Mouse (Mus musculus) heart, embryonic 16.5 days (tissue): ENCODE data around the gene Rorc. TPM values are rescaled to one million over a fixed set of nuclear protein-coding genes. Genes with fewer than 3 reads are reported as not detected.

Source experiments
- ATAC-seq: fragments of 200-750 bp; cut with Nextera tagmentation; replicated peaks from 2 replicates; pipeline ENCODE4 v1.8.0; 2017; ENCODE audit warnings: moderate number of reproducible peaks; ENCODE audit not compliant: insufficient read depth, low FRiP score; ENCODE audit errors: extremely low read depth
- H3K27ac ChIP-seq: fragments of 300-500 bp; sonication (generic); 2 replicates; pipeline ENCODE4 v1.5.1; 2014; ENCODE audit warnings: mild to moderate bottlenecking, low read length, control low read depth, moderate library complexity
- H3K27me3 ChIP-seq: fragments of 300-500 bp; sonication (generic); 2 replicates; pipeline ENCODE4 v1.6.1; 2014; ENCODE audit warnings: low read length, mixed read lengths; ENCODE audit not compliant: control insufficient read depth, insufficient read depth
- H3K36me3 ChIP-seq: fragments of 300-500 bp; sonication (generic); 2 replicates; pipeline ENCODE4 v1.6.1; 2014; ENCODE audit not compliant: control insufficient read depth, insufficient read depth
- H3K4me1 ChIP-seq: fragments of 300-500 bp; sonication (generic); 2 replicates; pipeline ENCODE4 v1.6.1; 2014; ENCODE audit warnings: low read length, mixed read lengths; ENCODE audit not compliant: control insufficient read depth, insufficient read depth
- H3K4me2 ChIP-seq: fragments of 300-500 bp; sonication (generic); 2 replicates; pipeline ENCODE4 v1.6.1; 2014; ENCODE audit warnings: low read depth, mild to moderate bottlenecking, control low read depth, low read length
- H3K4me3 ChIP-seq: fragments of 300-500 bp; sonication (generic); 2 replicates; pipeline ENCODE4 v1.5.1; 2014; ENCODE audit warnings: mild to moderate bottlenecking, control low read depth, low read length
- H3K9ac ChIP-seq: fragments of 300-500 bp; sonication (generic); 2 replicates; pipeline ENCODE4 v1.6.1; 2014; ENCODE audit warnings: low read length, control low read depth
- H3K9me3 ChIP-seq: fragments of 300-500 bp; sonication (generic); replicated peaks from 2 replicates; pipeline ENCODE4 v1.6.1; 2016; ENCODE audit warnings: low read length; ENCODE audit not compliant: control insufficient read depth
- WGBS: fragments of 180-500 bp; shearing (Covaris S2); extraction: QIAGEN DNeasy Blood & Tissue Kit; methylation state at CpG from one replicate; pipeline ENCODE4 v1.1.7; 2014; 5-methylcytosine and 5-hydroxymethylcytosine counted together
- polyA plus RNA-seq: library from polyadenylated mRNA; unstranded; fragments of >200 nt; fragmentation: Nextera tagmentation; extraction: Ambion mirVana; gene quantifications from 2 replicates; pipeline ENCODE4 v1.2.1, GENCODE M21; 2015

Gene Rorc
- polyA plus RNA-seq, 1 experiment from 2014 or later, result 15.1 TPM

GRCm38 (mm10) chr3:94398217-94398616 lies 25.6 kb downstream of the Rorc start, which contains the start of gene Lingo4:
Lingo4 (plus strand) TSS chr3:94398517.
- peak within 1 kb of the TSS; percentile 45 for H3K9ac ChIP-seq

GRCm38 (mm10) chr3:94398943-94399481 lies 26.4 kb downstream of the Rorc start:
- 2% methylated on average over 20 of the region's 20 CpGs for WGBS
- H3K9ac ChIP-seq, result peak overlapping the region; percentile 45
- H3K27me3 ChIP-seq, result peaks cover 45% of the 10 kb centered on the region
- ATAC-seq, result no peak
- H3K36me3 ChIP-seq, result no peaks in the 10 kb centered on the region
- peaks cover 2% of the 10 kb centered on the region; the same call in 1 of the 2 replicates for H3K4me1 ChIP-seq
- H3K9me3 ChIP-seq, result no peaks in the 10 kb centered on the region
- H3K4me3 ChIP-seq, result peak overlapping the region; percentile 41
- peak overlapping the region; percentile 66 for H3K4me2 ChIP-seq
- H3K27ac ChIP-seq, result no peak overlapping the region

More at GRCm38 (mm10) chr3:94398217-94398616, 25.6 kb downstream of the Rorc start, which contains the start of gene Lingo4:
- Histone ChIP-seq H3K9me3 (no peaks in the 10 kb centered on the region), H3K27ac (no peak within 1 kb of the TSS), H3K36me3 (no peaks in the 10 kb centered on the region), H3K4me2 (peak within 1 kb of the TSS; percentile 66), H3K4me3 (peak within 1 kb of the TSS; percentile 41), H3K4me1 (peaks cover 2% of the 10 kb centered on the region; the same call in 1 of the 2 replicates), H3K27me3 (peaks cover 45% of the 10 kb centered on the region)
- 69% methylated on average over 6 of the region's 6 CpGs for WGBS
- no peak for ATAC-seq

GRCm38 (mm10) chr3:94399663-94400310 lies 27.2 kb downstream of the Rorc start:
- no peaks in the 10 kb centered on the region for H3K36me3 ChIP-seq
- no peak overlapping the region for H3K4me2 ChIP-seq
- H3K9ac ChIP-seq, result no peak overlapping the region
- no peak overlapping the region for H3K27ac ChIP-seq
- H3K4me3 ChIP-seq, result no peak overlapping the region
- no peak for ATAC-seq
- 41% methylated on average over 5 of the region's 5 CpGs for WGBS
- peaks cover 2% of the 10 kb centered on the region; the same call in 1 of the 2 replicates for H3K4me1 ChIP-seq
- no peaks in the 10 kb centered on the region for H3K9me3 ChIP-seq
- peaks cover 45% of the 10 kb centered on the region for H3K27me3 ChIP-seq

- Histone ChIP-seq H3K9me3 (no peaks in the 10 kb centered on the region), H3K4me2 (no peak overlapping the region), H3K4me1 (peaks cover 6% of the 10 kb centered on the region), H3K4me3 (no peak overlapping the region), H3K9ac (no peak overlapping the region), H3K27ac (no peak overlapping the region), H3K36me3 (no peaks in the 10 kb centered on the region), H3K27me3 (peaks cover 39% of the 10 kb centered on the region)
- no peak for ATAC-seq
- 43% methylated on average over 8 of the region's 8 CpGs for WGBS
Observed at GRCm38 (mm10) chr3:94402451-94402850, 29.9 kb downstream of the Rorc start.

GRCm38 (mm10) chr3:94404366-94405054 lies 31.9 kb downstream of the Rorc start:
- Histone ChIP-seq H3K4me3 (no peak overlapping the region), H3K27me3 (peaks cover 31% of the 10 kb centered on the region), H3K9me3 (no peaks in the 10 kb centered on the region), H3K9ac (no peak overlapping the region), H3K4me2 (no peak overlapping the region), H3K36me3 (no peaks in the 10 kb centered on the region), H3K27ac (no peak overlapping the region), H3K4me1 (peaks cover 4% of the 10 kb centered on the region; the same call in 1 of the 2 replicates)
- 24% methylated on average over 7 of the region's 7 CpGs for WGBS
- no peak for ATAC-seq

GRCm38 (mm10) chr3:94405561-94405960 lies 33.0 kb downstream of the Rorc start:
- H3K27ac ChIP-seq, result no peak overlapping the region

GRCm38 (mm10) chr3:94412530-94412929 lies 39.9 kb downstream of the Rorc start:
- Histone ChIP-seq H3K9me3 (no peaks in the 10 kb centered on the region), H3K4me2 (peak overlapping the region; percentile 95), H3K36me3 (no peaks in the 10 kb centered on the region), H3K9ac (peak overlapping the region; percentile 65), H3K27me3 (no peaks in the 10 kb centered on the region), H3K4me1 (peaks cover 4% of the 10 kb centered on the region; the same call in 1 of the 2 replicates), H3K4me3 (peak overlapping the region; percentile 62), H3K27ac (no peak overlapping the region)
- ATAC-seq, result peak; percentile 24; the same call in 1 of the 2 replicates
- 9% methylated on average over 25 of the region's 25 CpGs for WGBS

More at GRCm38 (mm10) chr3:94405561-94405960, 33.0 kb downstream of the Rorc start:
- Histone ChIP-seq H3K27me3 (peaks cover 23% of the 10 kb centered on the region), H3K9ac (no peak overlapping the region), H3K4me3 (no peak overlapping the region), H3K9me3 (no peaks in the 10 kb centered on the region), H3K36me3 (no peaks in the 10 kb centered on the region), H3K4me2 (no peak overlapping the region), H3K4me1 (peaks cover 4% of the 10 kb centered on the region; the same call in 1 of the 2 replicates)
- no peak for ATAC-seq
- WGBS, result 41% methylated on average over 4 of the region's 4 CpGs

GRCm38 (mm10) chr3:94413031-94413679 lies 40.6 kb downstream of the Rorc start, which contains the start of gene Tdrkh:
Tdrkh (plus strand) TSS chr3:94413273.
- WGBS, result 9% methylated on average over 52 of the region's 52 CpGs
- Histone ChIP-seq H3K36me3 (no peaks in the 10 kb centered on the region), H3K27ac (no peak within 1 kb of the TSS), H3K4me3 (peak within 1 kb of the TSS; percentile 62), H3K4me1 (peaks cover 4% of the 10 kb centered on the region; the same call in 1 of the 2 replicates), H3K9me3 (no peaks in the 10 kb centered on the region), H3K27me3 (no peaks in the 10 kb centered on the region), H3K9ac (peak within 1 kb of the TSS; percentile 65), H3K4me2 (peak within 1 kb of the TSS; percentile 95)
- peak; percentile 99 for ATAC-seq
